Mouse (Mus musculus) forebrain, embryonic 14.5 days (tissue): ENCODE results near the gene Dnaja3. TPM values are rescaled to one million over a fixed set of nuclear protein-coding genes. Genes with fewer than 3 reads are reported as not detected.

Source experiments
- ATAC-seq: fragments of 200-750 bp; cut with Nextera tagmentation; 2 replicates; pipeline ENCODE4 v1.8.0; 2017; ENCODE audit warnings: mild to moderate bottlenecking, moderate library complexity
- DNase-seq: peaks from one replicate; pipeline ENCODE4 v3.0.0-alpha.2; 2015; ENCODE audit warnings: low spot score
- H3K27ac ChIP-seq: fragments of 300-500 bp; sonication (generic); 2 replicates; pipeline ENCODE4 v1.5.1; 2014; ENCODE audit warnings: low read depth, mild to moderate bottlenecking, control low read depth, low read length, moderate library complexity
- H3K27me3 ChIP-seq: fragments of 300-500 bp; sonication (generic); replicated peaks from 2 replicates; pipeline ENCODE4 v1.6.1; 2014; ENCODE audit warnings: low read length, control low read depth, mixed read lengths; ENCODE audit not compliant: control insufficient read depth, insufficient read depth
- H3K36me3 ChIP-seq: fragments of 300-500 bp; sonication (generic); 2 replicates; pipeline ENCODE4 v1.6.1; 2014; ENCODE audit warnings: low read length, control low read depth; ENCODE audit not compliant: control insufficient read depth, insufficient read depth
- H3K4me1 ChIP-seq: fragments of 300-500 bp; sonication (generic); 2 replicates; pipeline ENCODE4 v1.6.1; 2014; ENCODE audit warnings: antibody characterized with exemption, low read length, control low read depth; ENCODE audit not compliant: control insufficient read depth, insufficient read depth
- H3K4me2 ChIP-seq: fragments of 300-500 bp; sonication (generic); 2 replicates; pipeline ENCODE4 v1.6.1; 2014; ENCODE audit warnings: mild to moderate bottlenecking, control low read depth, low read length
- H3K4me3 ChIP-seq: fragments of 300-500 bp; sonication (generic); 2 replicates; pipeline ENCODE4 v1.5.1; 2014; ENCODE audit warnings: low read depth, low read length, control low read depth
- H3K9ac ChIP-seq: fragments of 300-500 bp; sonication (generic); 2 replicates; pipeline ENCODE4 v1.6.1; 2014; ENCODE audit warnings: mild to moderate bottlenecking, low read length, control low read depth, moderate library complexity
- H3K9me3 ChIP-seq: fragments of 300-500 bp; sonication (generic); replicated peaks from 2 replicates; pipeline ENCODE4 v1.6.1; 2016; ENCODE audit warnings: low read length, control low read depth, mixed read lengths; ENCODE audit not compliant: control insufficient read depth
- WGBS: fragments of 180-500 bp; shearing (Covaris S2); extraction: QIAGEN DNeasy Blood & Tissue Kit; methylation state at CpG from one replicate; pipeline ENCODE4 v1.1.7; 2014; 5-methylcytosine and 5-hydroxymethylcytosine counted together
- polyA plus RNA-seq: library from polyadenylated mRNA; unstranded; fragments of >200 nt; fragmentation: Nextera tagmentation; extraction: Ambion mirVana; gene quantifications from 2 replicates; pipeline ENCODE4 v1.2.1, GENCODE M21; 2014

The Dnaja3 gene
- polyA plus RNA-seq, 1 experiment from 2014 or later: 39.7 TPM

GRCm38 (mm10) chr16:4725266-4725665 is 85.5 kb downstream of the Dnaja3 start:
- H3K4me1 ChIP-seq: peaks cover 4% of the 10 kb centered on the region; the same call in 1 of the 2 replicates
- H3K27ac ChIP-seq: no peak overlapping the region
- no peak for ATAC-seq
- DNase-seq: no peak
- 73% methylated on average over 4 of the region's 4 CpGs for WGBS
- no peak overlapping the region for H3K9ac ChIP-seq
- H3K4me2 ChIP-seq: 0 out of 2 replicates have a peak overlapping the region, but pooled peaks have one; percentile 92
- no peaks in the 10 kb centered on the region for H3K36me3 ChIP-seq
- no peak overlapping the region for H3K4me3 ChIP-seq
- no peaks in the 10 kb centered on the region for H3K27me3 ChIP-seq
- H3K9me3 ChIP-seq: no peaks in the 10 kb centered on the region

- H3K4me1 ChIP-seq: peaks cover 4% of the 10 kb centered on the region; the same call in 1 of the 2 replicates
- H3K27ac ChIP-seq: peak within 1 kb of the TSS; percentile 63; the same call in 1 of the 2 replicates
- WGBS: 6% methylated on average over 35 of the region's 35 CpGs
- DNase-seq: peak; percentile 94
- no peaks in the 10 kb centered on the region for H3K27me3 ChIP-seq
- peak; percentile 97 for ATAC-seq
- H3K9ac ChIP-seq: peak within 1 kb of the TSS; percentile 85
- peak within 1 kb of the TSS; percentile 88 for H3K4me3 ChIP-seq
- no peaks in the 10 kb centered on the region for H3K36me3 ChIP-seq
- H3K9me3 ChIP-seq: no peaks in the 10 kb centered on the region
- H3K4me2 ChIP-seq: peak within 1 kb of the TSS; percentile 92
These were observed 86.2 kb downstream of the Dnaja3 start, which contains the start of gene Hmox2 for GRCm38 (mm10) chr16:4725780-4726527. Gene Hmox2, plus strand, starts transcription at chr16:4726361.

- Histone ChIP-seq H3K27ac (peak overlapping the region; percentile 63; the same call in 1 of the 2 replicates), H3K27me3 (no peaks in the 10 kb centered on the region), H3K9ac (peak overlapping the region; percentile 85), H3K4me1 (peaks cover 4% of the 10 kb centered on the region; the same call in 1 of the 2 replicates), H3K4me2 (peak overlapping the region; percentile 92), H3K9me3 (no peaks in the 10 kb centered on the region), H3K36me3 (no peaks in the 10 kb centered on the region), H3K4me3 (peak overlapping the region; percentile 88)
- DNase-seq: no peak
- WGBS: 2% methylated on average over 40 of the region's 40 CpGs
- peak; percentile 27 for ATAC-seq
These were observed 86.8 kb downstream of the Dnaja3 start for GRCm38 (mm10) chr16:4726528-4727128.

- Histone ChIP-seq H3K4me3 (no peak overlapping the region), H3K27me3 (no peaks in the 10 kb centered on the region), H3K4me1 (peaks cover 4% of the 10 kb centered on the region; the same call in 1 of the 2 replicates), H3K9ac (no peak overlapping the region), H3K36me3 (no peaks in the 10 kb centered on the region), H3K4me2 (peak overlapping the region; percentile 6), H3K27ac (no peak overlapping the region), H3K9me3 (no peaks in the 10 kb centered on the region)
- DNase-seq: no peak
- 93% methylated on average over 1 of the region's 1 CpGs for WGBS
- ATAC-seq: no peak
These were observed 87.7 kb downstream of the Dnaja3 start for GRCm38 (mm10) chr16:4727526-4727925.

GRCm38 (mm10) chr16:4727963-4728362 is 88.2 kb downstream of the Dnaja3 start:
- H3K4me1 ChIP-seq: peaks cover 4% of the 10 kb centered on the region; the same call in 1 of the 2 replicates
- H3K36me3 ChIP-seq: no peaks in the 10 kb centered on the region
- H3K27me3 ChIP-seq: no peaks in the 10 kb centered on the region
- no peak overlapping the region for H3K27ac ChIP-seq
- no peak for DNase-seq
- H3K9ac ChIP-seq: no peak overlapping the region
- no peak overlapping the region for H3K4me3 ChIP-seq
- H3K9me3 ChIP-seq: no peaks in the 10 kb centered on the region
- H3K4me2 ChIP-seq: no peak overlapping the region
- WGBS: 79% methylated on average over 1 of the region's 1 CpGs
- ATAC-seq: no peak

- ATAC-seq (no peak), DNase-seq (peak; percentile 28)
These were observed 91.1 kb downstream of the Dnaja3 start for GRCm38 (mm10) chr16:4730776-4731358.

GRCm38 (mm10) chr16:4736262-4736661 is 96.5 kb downstream of the Dnaja3 start:
- H3K27me3 ChIP-seq: no peaks in the 10 kb centered on the region
- no peak for DNase-seq
- WGBS: 86% methylated on average over 2 of the region's 2 CpGs
- no peak for ATAC-seq
- no peaks in the 10 kb centered on the region for H3K36me3 ChIP-seq
- H3K4me2 ChIP-seq: no peak overlapping the region
- no peaks in the 10 kb centered on the region for H3K4me1 ChIP-seq
- H3K4me3 ChIP-seq: no peak overlapping the region
- H3K9ac ChIP-seq: no peak overlapping the region
- H3K27ac ChIP-seq: no peak overlapping the region
- no peaks in the 10 kb centered on the region for H3K9me3 ChIP-seq

More at GRCm38 (mm10) chr16:4730776-4731358, 91.1 kb downstream of the Dnaja3 start:
- Histone ChIP-seq H3K4me3 (no peak overlapping the region), H3K4me1 (peaks cover 4% of the 10 kb centered on the region; the same call in 1 of the 2 replicates), H3K27ac (no peak overlapping the region), H3K9ac (no peak overlapping the region), H3K4me2 (no peak overlapping the region), H3K27me3 (no peaks in the 10 kb centered on the region), H3K9me3 (no peaks in the 10 kb centered on the region), H3K36me3 (no peaks in the 10 kb centered on the region)
- 60% methylated on average over 3 of the region's 3 CpGs for WGBS

GRCm38 (mm10) chr16:4739994-4740393 is 100.2 kb downstream of the Dnaja3 start:
- H3K4me2 ChIP-seq: no peak overlapping the region
- 87% methylated on average over 2 of the region's 2 CpGs for WGBS
- H3K9me3 ChIP-seq: no peaks in the 10 kb centered on the region
- DNase-seq (no peak), ATAC-seq (no peak)
- H3K27me3 ChIP-seq: no peaks in the 10 kb centered on the region
- H3K4me3 ChIP-seq: no peak overlapping the region
- H3K4me1 ChIP-seq: no peaks in the 10 kb centered on the region
- H3K9ac ChIP-seq: no peak overlapping the region
- H3K27ac ChIP-seq: no peak overlapping the region
- no peaks in the 10 kb centered on the region for H3K36me3 ChIP-seq
